Mouse (Mus musculus) forebrain, postnatal 0 days (tissue): ENCODE data around the gene Crk. TPM values are rescaled to one million over a fixed set of nuclear protein-coding genes. Genes with fewer than 3 reads are reported as not detected.
A peak's percentile ranks its signal among the peaks of the same experiment; 100 is the strongest.

ENCODE experiments used
- ATAC-seq: fragments of 200-750 bp; cut with Nextera tagmentation; 2 replicates; pipeline ENCODE4 v1.8.0; 2017; ENCODE audit warnings: mild to moderate bottlenecking, moderate library complexity
- DNase-seq: peaks from one replicate; pipeline ENCODE4 v3.0.0-alpha.2; 2015
- H3K27ac ChIP-seq: fragments of 300-500 bp; sonication (generic); 2 replicates; pipeline ENCODE4 v1.5.1; 2014; ENCODE audit warnings: low read depth, mild to moderate bottlenecking, antibody characterized with exemption, low read length, moderate library complexity, mixed read lengths
- H3K27me3 ChIP-seq: fragments of 300-500 bp; sonication (generic); 2 replicates; pipeline ENCODE4 v1.6.1; 2014; ENCODE audit warnings: mild to moderate bottlenecking, low read length, mixed read lengths; ENCODE audit not compliant: insufficient read depth
- H3K36me3 ChIP-seq: fragments of 300-500 bp; sonication (generic); 2 replicates; pipeline ENCODE4 v1.6.1; 2014; ENCODE audit warnings: mild to moderate bottlenecking, moderate library complexity; ENCODE audit not compliant: insufficient read depth
- H3K4me1 ChIP-seq: fragments of 300-500 bp; sonication (generic); 2 replicates; pipeline ENCODE4 v1.6.1; 2014; ENCODE audit warnings: antibody characterized with exemption; ENCODE audit not compliant: insufficient read depth
- H3K4me2 ChIP-seq: fragments of 300-500 bp; sonication (generic); 2 replicates; pipeline ENCODE4 v1.6.1; 2014; ENCODE audit warnings: low read depth, mild to moderate bottlenecking, moderate library complexity
- H3K4me3 ChIP-seq: fragments of 300-500 bp; sonication (generic); 2 replicates; pipeline ENCODE4 v1.5.1; 2014; ENCODE audit warnings: low read depth, low read length, mixed read lengths
- H3K9ac ChIP-seq: fragments of 300-500 bp; sonication (generic); 2 replicates; pipeline ENCODE4 v1.6.1; 2014; ENCODE audit warnings: mild to moderate bottlenecking
- H3K9me3 ChIP-seq: fragments of 300-500 bp; sonication (generic); 2 replicates; pipeline ENCODE4 v1.6.1; 2016; ENCODE audit warnings: low read length
- CTCF ChIP-seq: sonication (generic); IDR thresholded peaks from 2 replicates; pipeline ENCODE4 v1.5.1; 2016; ENCODE audit warnings: antibody characterized with exemption, control low read depth, low read depth
- WGBS: fragments of 180-500 bp; shearing (Covaris S2); extraction: QIAGEN DNeasy Blood & Tissue Kit; methylation state at CpG from one replicate; pipeline ENCODE4 v1.1.7; 2014; 5-methylcytosine and 5-hydroxymethylcytosine counted together
- polyA plus RNA-seq: library from polyadenylated mRNA; unstranded; fragments of >200 nt; fragmentation: Nextera tagmentation; extraction: Ambion mirVana; gene quantifications from 2 replicates; pipeline ENCODE4 v1.2.1, GENCODE M21; 2015
- total RNA-seq: library from RNA; depleted of rRNA; stranded (reverse); fragments of >200 nt; gene quantifications from 2 replicates; pipeline ENCODE4 v1.2.3, GENCODE M21; 2014

The Crk gene
- total and polyA plus RNA-seq, 2 experiments from 2014 or later = 89.8 to 93.4 TPM

- H3K27me3 ChIP-seq = no peaks in the 10 kb centered on the region
- H3K4me3 ChIP-seq = no peak overlapping the region
- WGBS = 90% methylated on average over 5 of the region's 5 CpGs
- H3K9ac ChIP-seq = no peak overlapping the region
- no peaks in the 10 kb centered on the region for H3K4me1 ChIP-seq
- H3K27ac ChIP-seq = no peak overlapping the region
- DNase-seq = no peak
- no peak overlapping the region for H3K4me2 ChIP-seq
- no peak for TF ChIP-seq CTCF
- ATAC-seq = no peak
- no peaks in the 10 kb centered on the region for H3K9me3 ChIP-seq
- peaks cover 48% of the 10 kb centered on the region for H3K36me3 ChIP-seq
These were observed 5.6 kb upstream of the Crk start for GRCm38 (mm10) chr11:75673411-75673810.

GRCm38 (mm10) chr11:75674875-75675274 is 4.2 kb upstream of the Crk start:
- ATAC-seq (no peak), DNase-seq (no peak)
- H3K4me3 ChIP-seq = no peak overlapping the region
- peaks cover 35% of the 10 kb centered on the region for H3K36me3 ChIP-seq
- no peaks in the 10 kb centered on the region for H3K27me3 ChIP-seq
- H3K9me3 ChIP-seq = no peaks in the 10 kb centered on the region
- WGBS = 81% methylated on average over 3 of the region's 3 CpGs
- no peak overlapping the region for H3K9ac ChIP-seq
- H3K4me1 ChIP-seq = no peaks in the 10 kb centered on the region
- H3K27ac ChIP-seq = no peak overlapping the region
- TF ChIP-seq CTCF = no peak
- H3K4me2 ChIP-seq = no peak overlapping the region

GRCm38 (mm10) chr11:75677881-75678746 is 945 bp upstream of the Crk start:
- 93% methylated on average over 3 of the region's 3 CpGs for WGBS
- Histone ChIP-seq H3K36me3 (peaks cover 10% of the 10 kb centered on the region), H3K4me3 (peak overlapping the region; percentile 82), H3K27me3 (no peaks in the 10 kb centered on the region), H3K27ac (peak overlapping the region; percentile 29; the same call in 1 of the 2 replicates), H3K4me1 (peaks cover 16% of the 10 kb centered on the region), H3K4me2 (peak overlapping the region; percentile 69), H3K9me3 (no peaks in the 10 kb centered on the region), H3K9ac (no peak overlapping the region)
- no peak for TF ChIP-seq CTCF
- no peak for ATAC-seq
- no peak for DNase-seq

GRCm38 (mm10) chr11:75679439-75680171 is 546 bp downstream of the Crk start:
- WGBS = 1% methylated on average over 43 of the region's 43 CpGs
- Histone ChIP-seq H3K4me2 (peak overlapping the region; percentile 69), H3K4me1 (peaks cover 16% of the 10 kb centered on the region), H3K9me3 (no peaks in the 10 kb centered on the region), H3K36me3 (peaks cover 8% of the 10 kb centered on the region), H3K4me3 (peak overlapping the region; percentile 82), H3K27ac (peak overlapping the region; percentile 93), H3K9ac (peak overlapping the region; percentile 69), H3K27me3 (no peaks in the 10 kb centered on the region)
- peak; percentile 45 for DNase-seq
- ATAC-seq = peak; percentile 82
- peak; percentile 39 for TF ChIP-seq CTCF

- DNase-seq (no peak), ATAC-seq (no peak)
- Histone ChIP-seq H3K9me3 (no peaks in the 10 kb centered on the region), H3K36me3 (peaks cover 8% of the 10 kb centered on the region), H3K4me2 (no peak overlapping the region), H3K4me3 (no peak overlapping the region), H3K9ac (no peak overlapping the region), H3K27ac (no peak overlapping the region), H3K27me3 (no peaks in the 10 kb centered on the region), H3K4me1 (peaks cover 16% of the 10 kb centered on the region)
- 0 out of 2 replicates have a peak, but pooled peaks have one; percentile 8 for TF ChIP-seq CTCF
- WGBS = 93% methylated on average over 5 of the region's 5 CpGs
These were observed 5.4 kb downstream of the Crk start for GRCm38 (mm10) chr11:75684462-75684861.

GRCm38 (mm10) chr11:75684956-75685355 is 5.9 kb downstream of the Crk start:
- Histone ChIP-seq H3K4me2 (no peak overlapping the region), H3K9me3 (no peaks in the 10 kb centered on the region), H3K27ac (no peak overlapping the region), H3K4me1 (peaks cover 16% of the 10 kb centered on the region), H3K36me3 (peaks cover 8% of the 10 kb centered on the region), H3K4me3 (no peak overlapping the region), H3K27me3 (no peaks in the 10 kb centered on the region), H3K9ac (no peak overlapping the region)
- no peak for TF ChIP-seq CTCF
- WGBS = 82% methylated on average over 2 of the region's 2 CpGs
- ATAC-seq = no peak
- DNase-seq = no peak

GRCm38 (mm10) chr11:75687343-75687993 is 8.4 kb downstream of the Crk start:
- H3K9ac ChIP-seq = no peak overlapping the region
- peaks cover 14% of the 10 kb centered on the region for H3K36me3 ChIP-seq
- H3K27ac ChIP-seq = no peak overlapping the region
- no peak overlapping the region for H3K4me2 ChIP-seq
- no peaks in the 10 kb centered on the region for H3K9me3 ChIP-seq
- DNase-seq (no peak), ATAC-seq (no peak)
- H3K4me1 ChIP-seq = no peaks in the 10 kb centered on the region
- WGBS = 88% methylated on average over 2 of the region's 2 CpGs
- no peak for TF ChIP-seq CTCF
- no peaks in the 10 kb centered on the region for H3K27me3 ChIP-seq
- H3K4me3 ChIP-seq = no peak overlapping the region
